Mouse (Mus musculus): ENCODE data around the gene Gm29427.

Gene Gm29427

DNA sequence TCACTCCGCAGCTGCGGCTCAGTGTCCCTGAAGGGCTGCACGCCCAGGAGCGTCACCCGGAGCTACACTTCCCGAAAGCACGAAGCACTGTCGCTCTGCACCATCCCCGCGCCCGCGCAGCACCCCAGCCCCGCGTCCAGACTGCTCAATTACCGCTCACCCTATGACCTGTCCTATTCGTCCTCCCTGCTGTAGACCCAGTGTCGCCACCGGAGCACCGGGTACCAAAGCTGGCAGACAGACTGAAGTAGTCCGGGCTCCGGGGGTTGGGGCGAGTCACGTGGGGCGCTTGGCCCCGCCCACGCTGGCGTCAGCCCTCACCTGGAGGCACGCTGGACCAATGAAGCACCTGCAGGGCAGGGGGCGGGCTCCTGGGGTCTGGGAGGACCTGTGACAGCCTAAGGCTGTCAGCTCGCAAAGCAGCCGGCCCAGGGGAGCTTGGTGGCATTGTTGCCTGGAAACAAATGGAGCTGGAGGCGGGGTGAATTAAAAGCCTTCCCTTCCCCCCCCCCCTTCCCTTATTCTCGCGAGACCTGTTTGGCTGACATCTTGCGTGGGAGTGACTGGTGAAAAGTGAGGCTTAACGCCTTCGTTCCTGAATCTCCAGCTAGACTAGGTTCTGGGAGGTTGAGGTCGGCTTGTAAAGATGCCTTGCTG lies at the start of gene Gm29427:
TSS of gene Gm29427 (minus strand) at position 239 of the 657 bp plus-strand sequence.
- DNase-seq (ENCODE audit: low spot score) = peak; percentile 94

DNA sequence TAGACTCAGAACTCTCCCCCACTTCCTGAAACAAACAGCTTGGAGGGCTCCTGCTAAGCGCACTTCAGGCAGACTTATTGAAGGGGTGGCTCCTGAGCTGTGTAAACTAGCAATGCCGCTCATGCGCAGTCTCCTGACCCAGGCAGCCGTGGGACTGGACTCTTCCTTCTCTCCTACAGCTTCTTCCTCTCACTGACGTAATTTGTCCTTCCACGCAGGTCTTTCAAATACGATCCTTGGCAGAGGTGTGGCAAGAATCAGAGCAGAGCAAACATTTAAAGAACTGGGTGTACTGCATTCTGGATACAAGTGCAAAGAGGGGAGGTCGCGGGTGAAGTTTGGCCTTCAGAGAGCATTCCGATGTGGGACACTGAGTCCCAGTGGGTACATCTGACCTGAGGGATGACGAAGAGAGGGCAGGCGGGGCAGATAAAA lies 48.4 kb upstream of the Gm29427 start:
- DNase-seq (ENCODE audit: low spot score) = no peak

DNA sequence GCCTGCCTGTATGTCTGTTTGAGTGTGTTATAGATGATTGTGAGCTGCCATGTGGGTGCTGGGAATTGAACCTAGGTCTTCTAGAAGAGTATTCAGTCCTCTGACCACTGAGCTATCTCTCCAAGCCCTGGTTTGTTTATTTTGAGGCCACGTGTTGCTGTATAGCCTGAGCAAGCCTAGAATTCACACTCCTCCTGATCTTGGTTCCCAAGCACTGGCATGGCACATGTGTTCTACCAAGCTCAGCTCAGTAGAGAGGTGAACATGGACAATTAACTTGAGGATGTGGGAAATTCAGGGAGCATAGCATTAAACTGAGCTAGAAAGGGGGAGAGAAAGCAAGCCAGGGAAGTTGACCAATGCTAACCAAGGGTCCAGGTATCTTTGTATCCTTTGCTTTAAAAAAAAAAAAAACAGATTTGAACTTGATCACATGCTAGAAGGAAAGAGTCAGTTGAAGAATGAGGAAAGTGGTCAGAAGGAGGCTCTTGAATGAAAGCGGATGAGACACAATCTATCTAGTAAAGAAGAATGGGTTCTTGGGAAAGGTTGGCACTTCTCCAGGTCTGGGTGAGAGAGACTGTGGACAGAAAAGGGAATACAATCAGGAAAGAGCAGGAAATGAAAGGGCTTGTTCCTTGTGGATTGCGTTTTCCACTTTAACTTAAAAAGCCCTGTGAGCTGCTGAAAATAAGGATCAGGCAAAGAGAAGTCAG lies 46.6 kb upstream of the Gm29427 start:
- DNase-seq (ENCODE audit: low spot score) = no peak

DNA sequence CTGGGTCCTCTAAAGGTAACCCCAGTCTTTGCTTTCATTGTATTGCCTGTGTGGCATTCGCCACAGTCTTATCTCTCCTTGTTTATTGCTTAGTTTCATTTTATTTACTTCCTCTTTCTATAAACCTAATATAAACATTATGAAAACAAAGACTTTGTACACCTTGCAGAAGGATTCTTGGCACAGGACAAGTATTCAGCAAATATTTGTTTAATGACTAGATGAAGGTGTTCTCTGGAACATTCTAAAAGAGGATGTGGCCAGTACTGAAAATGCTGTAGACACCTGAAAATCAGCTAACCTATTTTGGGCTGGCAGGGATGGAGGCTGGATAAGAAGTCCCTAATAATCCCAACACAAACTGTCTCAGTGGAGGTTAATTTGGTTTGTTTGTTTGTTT lies 46.0 kb upstream of the Gm29427 start:
- no peak for DNase-seq (ENCODE audit: low spot score)

DNA sequence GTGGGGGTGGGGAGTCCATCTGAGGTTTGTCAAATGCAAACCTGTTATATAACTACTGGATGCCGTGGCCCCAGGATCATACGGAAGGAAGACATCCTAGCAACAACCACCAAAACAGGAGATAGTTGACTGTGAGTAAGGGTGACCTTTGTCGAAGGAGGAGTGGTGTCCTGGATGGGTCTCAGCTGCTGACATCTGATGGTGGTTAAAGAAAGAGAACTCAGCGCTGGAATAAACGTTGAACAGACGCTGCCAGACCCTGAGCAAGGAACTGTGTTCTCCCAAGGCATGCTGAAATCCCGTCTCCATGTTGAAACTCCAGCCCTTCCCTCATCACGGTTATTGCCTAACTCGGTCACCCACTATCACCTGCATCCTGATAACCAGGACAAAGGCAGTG lies 44.1 kb upstream of the Gm29427 start:
- DNase-seq (ENCODE audit: low spot score) = no peak

DNA sequence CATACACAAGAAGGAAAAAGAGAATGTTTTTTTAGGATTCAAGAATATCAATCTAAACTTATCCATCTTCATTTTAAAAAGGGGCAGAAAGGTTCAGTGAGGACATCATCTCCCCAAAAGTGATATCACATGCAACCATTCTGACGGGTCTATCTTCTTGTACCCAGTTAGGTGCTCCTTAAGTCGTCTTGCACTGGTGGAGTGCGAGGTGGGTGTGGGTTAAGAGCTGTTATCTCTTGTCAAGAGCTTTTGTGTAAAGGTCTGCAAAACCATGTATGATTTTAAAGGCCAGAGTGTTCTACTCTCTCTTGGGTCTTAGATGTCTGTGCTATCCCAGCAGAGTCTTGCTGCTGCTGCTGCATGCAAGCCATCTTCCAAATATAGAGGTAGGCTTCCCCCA lies 31.2 kb upstream of the Gm29427 start:
- DNase-seq (ENCODE audit: low spot score) = no peak

DNA sequence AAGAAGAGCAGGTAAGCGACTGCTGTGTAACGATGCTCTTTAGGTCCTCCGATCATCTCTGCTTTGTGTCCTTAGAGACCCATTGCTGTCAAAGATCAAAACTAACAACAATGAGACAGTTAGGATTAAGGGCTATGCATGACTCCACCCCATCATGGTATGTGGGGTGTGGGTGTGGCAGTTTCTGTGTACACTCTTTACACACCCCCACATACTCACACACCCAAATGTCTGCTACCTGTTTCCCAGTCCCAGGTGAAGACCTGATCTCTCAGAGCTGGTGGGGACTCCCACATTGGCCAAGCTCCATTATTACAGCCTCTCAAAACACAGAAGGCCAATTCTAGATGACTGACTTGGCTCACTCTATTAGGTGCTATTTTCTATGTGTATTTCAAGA lies 30.0 kb upstream of the Gm29427 start:
- no peak for DNase-seq (ENCODE audit: low spot score)

DNA sequence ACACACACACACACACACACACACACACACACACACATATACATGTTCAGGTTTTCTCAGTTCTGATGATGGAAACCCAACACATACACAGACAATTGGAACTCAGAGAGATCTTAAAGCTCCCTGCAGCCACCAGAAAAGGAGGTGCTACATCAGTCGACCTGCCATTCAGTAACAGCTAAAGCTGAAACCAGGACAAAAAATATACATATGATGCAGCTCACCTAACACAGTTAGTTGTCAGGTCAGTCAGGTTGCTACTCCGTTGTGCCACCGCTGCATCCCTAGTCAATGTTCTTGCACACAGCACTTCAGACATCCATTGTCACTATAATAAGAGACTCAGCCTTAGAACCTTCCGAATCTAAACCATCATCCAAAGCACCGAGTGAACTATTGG lies 29.4 kb upstream of the Gm29427 start:
- DNase-seq (ENCODE audit: low spot score) = no peak

DNA sequence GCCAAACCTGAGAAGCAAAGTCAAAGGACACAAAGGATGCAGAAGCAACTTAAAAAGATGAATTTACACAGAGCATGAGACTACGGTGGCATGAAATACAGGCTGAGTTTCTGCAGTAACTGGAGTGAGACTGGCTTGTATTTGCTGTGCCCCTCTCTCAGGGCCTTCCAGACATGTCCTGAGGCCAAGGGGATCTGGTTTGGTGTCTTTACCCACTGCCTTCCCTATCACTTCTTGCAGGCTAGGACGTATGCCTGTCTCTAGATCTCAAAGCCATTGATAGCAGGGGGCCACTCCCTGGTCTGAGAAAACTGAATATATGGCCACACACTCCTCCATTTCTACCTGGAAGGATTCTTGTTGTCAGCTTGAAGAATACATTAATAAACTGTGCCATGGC lies 28.6 kb upstream of the Gm29427 start:
- no peak for DNase-seq (ENCODE audit: low spot score)

DNA sequence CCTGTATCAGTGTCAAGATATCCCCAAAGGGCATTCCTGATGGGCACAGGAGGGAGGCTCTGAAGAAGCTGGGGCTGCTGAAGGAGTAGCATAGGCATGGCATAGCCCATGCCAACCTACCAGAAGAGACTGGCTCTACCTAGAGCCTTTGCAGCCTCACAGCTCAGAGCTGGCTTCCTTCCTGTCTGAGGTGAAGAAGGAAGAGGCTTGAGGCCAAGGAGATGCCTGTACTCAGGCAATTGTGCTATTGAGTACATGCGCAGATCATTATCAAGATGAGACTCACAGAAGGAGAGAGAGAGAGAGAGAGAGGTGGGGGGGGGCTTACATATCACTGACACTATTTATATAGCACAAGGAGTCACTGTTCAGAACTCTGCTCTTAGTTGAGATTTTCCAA lies 28.2 kb upstream of the Gm29427 start:
- DNase-seq (ENCODE audit: low spot score) = no peak

DNA sequence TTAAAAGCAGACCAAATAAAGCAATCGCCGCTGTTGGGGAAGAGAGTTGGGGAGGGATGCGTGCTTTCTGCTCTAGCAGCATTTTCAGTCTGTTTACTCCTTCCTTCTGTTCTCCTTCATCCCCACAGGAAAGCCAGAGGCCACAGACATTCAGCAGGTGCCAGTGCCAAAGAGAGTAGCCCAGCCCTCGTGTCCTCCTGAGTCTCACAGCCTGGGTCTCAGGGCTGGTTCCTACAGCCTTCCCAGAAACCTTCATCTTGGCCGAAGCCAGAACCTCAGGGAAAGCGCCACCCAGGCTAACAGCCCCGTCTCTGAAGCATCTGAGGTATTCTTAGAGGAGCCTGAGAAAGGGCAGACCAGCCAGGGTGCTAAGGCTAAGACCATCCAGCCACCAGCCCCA lies 26.6 kb upstream of the Gm29427 start:
- no peak for DNase-seq (ENCODE audit: low spot score)

DNA sequence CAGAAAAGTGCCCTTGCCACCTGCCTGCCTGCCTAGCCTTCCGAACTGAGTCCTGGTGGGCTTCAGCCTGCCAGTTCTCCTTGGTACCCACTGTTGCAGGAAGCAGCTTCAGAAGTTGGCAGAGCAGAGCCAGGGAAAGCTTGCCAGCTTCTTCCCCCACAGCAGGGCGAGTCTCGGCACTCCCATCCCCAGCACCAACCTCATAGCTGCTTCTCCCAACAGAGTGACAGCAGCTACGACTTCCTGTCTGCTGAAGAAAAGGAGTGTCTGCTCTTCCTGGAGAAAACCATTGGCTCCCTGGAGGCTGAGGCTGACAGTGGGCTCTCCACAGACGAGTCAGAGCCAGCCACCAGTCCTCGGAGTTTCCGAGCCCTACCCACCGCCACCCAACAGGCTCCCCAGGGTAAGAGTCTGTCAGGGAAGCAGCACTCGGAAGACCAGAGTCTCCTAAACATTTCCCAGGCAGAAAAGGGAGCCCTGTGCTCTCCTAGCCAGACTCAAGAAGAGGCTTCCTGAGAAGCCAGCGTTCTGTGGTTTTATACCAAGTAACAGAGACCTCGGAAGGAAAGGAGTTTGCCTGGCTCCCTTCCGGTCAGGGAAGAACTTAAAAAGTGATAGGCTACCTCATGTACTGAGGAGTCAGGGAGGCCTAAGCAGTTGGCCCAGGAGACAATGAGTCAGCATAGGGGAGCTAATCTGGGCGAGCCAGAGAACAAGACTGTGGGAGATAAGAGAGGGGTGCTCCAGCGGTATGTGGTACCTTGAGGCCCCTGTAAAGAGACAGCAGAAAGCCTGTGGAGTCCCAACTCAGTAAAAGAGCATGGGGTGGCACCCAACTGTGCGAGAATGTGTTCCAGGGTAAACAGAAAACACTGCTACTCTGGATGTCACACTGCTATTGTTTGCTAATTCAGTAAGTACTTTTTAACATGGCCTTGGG lies 25.5 kb upstream of the Gm29427 start:
- no peak for DNase-seq (ENCODE audit: low spot score)

DNA sequence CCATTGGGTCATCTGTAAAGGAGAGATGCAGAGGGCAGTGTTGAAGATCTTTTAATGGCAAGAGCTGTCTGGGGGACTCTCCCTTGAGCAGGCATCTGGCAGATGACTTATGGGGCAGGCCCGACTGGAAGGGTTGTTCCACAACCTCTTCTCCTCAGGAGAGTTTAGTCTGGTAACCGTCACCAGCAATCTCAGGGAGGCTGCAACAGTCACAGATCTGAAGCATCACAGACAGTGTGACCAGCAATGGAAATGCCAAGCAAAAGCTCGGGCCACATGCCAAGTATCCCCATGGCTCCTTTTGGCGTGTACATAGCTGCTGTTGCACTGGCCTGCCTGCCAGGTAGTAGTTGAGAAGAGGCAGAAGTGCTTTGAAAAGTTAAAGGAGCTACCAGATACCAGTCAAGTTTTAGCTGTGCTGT lies 24.6 kb upstream of the Gm29427 start:
- DNase-seq (ENCODE audit: low spot score) = no peak

DNA sequence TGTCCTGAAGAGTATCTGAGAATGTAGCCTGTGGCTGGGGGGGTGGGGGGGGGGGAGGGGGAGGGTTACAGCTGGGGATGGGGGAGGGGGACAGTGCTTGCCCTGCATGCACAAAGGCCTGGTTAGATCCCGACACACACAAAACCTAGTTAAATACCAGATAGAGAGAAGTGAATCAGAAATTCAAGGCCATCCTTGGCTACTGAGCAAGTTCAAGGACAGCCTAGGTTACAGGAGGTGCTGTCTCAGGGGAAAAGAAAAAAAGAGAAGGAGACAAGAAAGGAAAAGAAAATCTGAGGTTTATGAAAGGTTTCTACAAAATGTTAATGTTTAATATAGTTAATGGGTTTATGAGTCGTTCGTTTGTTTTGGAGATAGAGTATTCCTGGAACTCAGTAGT lies 24.0 kb upstream of the Gm29427 start:
- DNase-seq (ENCODE audit: low spot score) = no peak

DNA sequence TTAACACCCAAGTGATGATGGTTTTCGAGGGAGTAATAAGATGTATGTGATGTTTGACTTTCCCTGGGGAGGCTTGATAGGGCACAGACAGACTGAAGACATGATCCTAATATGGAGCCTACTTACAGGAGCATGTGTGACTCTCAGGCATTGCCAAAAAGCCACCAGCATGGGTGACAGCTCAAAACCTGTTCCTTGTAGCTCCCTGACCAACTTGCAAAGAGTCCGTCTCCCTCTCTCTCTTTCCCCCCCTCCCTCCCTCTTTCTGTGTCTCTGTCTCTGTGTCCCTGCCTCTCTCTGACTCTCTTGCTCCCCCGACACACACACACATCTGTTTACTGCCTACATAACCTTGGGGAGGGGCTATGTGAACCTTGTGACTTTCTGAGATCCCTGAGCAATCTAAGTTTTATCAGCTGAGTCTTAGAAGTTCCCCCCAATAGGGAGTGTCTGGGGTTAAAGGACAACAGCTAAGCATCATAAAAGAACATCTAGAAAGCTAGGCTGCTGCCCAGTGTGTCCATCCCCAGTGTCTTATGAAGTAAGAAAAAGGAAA lies 23.0 kb upstream of the Gm29427 start:
- no peak for DNase-seq (ENCODE audit: low spot score)

DNA sequence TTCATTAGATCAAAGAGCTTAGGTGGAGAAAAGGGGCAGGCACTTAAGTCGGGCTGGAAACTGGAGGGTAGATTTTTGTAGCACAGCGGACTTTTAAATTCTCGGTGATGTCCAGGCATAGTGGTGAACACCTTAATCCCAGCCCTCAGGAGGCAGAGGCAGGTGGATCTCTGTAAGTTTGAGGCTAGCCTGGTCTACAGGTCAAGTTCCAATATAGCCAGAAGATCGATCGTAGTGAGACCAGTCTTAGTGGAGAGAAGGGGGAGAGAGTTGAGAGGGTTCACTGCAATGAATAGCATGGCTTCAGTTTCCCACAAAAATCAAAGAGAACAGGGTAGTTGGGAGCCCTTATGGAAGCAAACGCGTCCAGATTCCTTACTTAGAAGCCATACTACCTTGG lies 22.3 kb upstream of the Gm29427 start:
- no peak for DNase-seq (ENCODE audit: low spot score)

DNA sequence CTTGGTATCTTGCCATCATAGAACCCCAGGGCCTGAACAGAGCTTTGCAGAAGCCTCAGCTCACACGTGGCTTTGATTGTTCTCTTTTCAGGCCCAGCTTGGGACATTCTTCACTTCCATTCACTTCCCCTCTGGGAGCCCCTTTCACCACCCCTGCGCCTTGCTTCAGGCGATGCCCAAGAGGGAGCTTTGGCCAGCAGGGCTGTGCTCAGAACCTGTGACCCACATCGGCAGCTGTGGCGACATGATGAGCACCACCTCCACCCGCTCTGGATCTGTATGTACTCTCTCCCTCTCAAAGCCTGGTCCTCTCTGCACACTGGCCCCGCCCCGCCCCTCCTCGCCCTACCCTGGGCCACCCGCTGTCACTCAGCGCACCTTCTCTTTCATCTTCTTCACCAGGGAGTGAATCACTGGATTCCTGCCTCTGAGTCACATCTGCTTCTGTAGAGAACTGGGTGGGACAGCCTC lies 21.8 kb upstream of the Gm29427 start:
- no peak for DNase-seq (ENCODE audit: low spot score)

DNA sequence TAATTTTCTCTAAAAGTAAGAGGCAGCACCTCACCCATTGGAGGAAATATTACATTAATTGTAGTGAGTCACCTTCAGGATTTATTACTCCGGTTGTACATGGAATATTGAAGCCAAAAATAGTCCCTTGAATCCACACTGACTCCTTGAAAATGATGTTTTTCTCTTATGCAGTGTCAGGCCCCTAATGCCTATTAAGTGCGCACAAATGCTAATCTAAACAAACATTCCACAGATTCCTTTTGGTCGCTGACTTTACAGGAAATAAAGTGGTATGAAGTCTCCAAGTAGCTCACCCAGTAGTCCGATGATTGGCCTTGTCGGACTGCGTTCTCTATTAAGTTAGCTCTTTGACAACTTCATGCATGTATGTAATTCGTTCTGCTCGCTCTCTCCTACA lies 19.3 kb upstream of the Gm29427 start:
- no peak for DNase-seq (ENCODE audit: low spot score)

DNA sequence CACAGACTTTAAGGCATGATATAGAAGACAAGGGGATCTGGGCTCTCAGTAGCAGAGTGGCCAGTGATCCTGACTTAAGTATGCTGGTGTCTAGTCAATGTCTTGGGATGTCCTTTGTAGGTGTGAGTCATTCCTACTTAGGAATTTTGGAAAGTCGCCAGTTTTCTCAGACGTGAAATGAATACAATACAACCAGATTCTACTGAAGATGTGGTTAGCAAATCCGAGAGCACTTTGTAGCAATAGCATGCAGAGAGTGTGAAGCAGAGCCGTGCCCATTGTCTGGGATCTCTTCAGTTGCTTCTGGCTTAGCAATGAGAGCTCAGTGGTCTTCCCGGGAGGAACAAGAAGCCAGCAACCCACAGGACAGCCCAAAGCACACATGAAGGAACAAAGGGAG lies 18.9 kb upstream of the Gm29427 start:
- no peak for DNase-seq (ENCODE audit: low spot score)

DNA sequence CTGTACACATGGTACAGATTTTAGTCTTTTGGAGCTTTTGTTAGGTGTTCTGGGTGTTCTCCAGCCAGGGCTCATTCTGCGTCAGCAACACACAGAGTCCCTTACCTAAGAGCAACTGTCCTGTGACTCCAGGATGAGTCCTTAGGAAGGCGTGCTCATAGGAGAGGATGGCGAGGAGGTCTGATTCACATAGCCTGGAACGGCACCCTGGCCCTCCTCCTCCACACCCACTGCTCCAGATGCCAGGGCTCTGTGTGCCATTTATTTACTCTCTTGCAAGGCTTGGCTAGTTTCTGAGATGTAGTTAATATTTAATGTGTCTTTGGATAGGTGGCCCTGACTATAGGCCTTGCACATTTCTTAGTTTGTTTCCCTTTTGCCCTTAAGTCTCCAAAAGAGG lies 18.1 kb upstream of the Gm29427 start:
- DNase-seq (ENCODE audit: low spot score) = no peak

DNA sequence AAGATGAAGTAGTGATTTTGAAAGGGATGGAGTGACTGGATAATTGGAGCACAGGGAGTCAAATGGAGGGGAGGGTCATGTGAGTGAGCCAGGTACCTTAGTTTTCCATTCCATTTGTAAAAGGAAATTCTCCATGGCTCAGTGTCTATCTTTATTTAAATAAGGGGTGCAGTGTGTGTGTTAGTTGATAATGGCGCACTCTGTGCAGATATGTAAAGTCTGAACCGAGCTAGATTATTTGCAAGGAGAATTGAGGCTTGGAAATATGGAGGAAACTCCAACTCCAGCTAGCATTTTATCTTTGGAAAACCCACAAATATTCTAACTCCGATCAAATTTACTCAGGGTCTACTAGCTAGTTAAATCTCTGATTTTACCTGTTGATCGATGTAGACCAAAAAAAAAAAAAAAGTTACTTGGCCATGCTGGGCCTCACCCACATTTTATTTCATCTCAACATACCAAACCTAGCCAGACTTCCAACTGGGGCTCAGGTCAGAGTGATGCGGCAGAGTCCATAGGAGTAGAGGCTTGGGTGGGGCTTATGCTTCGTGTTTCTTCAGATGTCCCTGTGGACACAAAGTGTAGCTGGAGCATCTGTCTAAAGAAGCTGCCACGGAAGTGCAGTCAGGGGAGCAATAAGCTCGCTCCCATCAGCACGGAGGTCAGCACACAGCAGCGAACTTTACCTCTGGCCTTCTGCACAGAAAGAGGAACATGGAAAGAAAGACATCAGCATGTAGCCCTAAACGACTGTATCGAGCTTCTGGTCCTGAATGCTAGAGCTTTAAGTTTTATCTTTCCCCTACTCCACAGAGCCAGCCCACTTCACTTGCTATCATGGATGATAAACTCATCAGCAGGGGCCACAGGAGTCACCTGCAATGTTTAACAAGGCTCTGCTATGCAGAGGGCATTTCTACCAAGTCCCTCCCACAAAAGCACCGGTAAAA lies 17.4 kb upstream of the Gm29427 start:
- DNase-seq (ENCODE audit: low spot score) = no peak
